7 mouse cellular contexts compared by ENCODE assay signal in the genomic region with DNA sequence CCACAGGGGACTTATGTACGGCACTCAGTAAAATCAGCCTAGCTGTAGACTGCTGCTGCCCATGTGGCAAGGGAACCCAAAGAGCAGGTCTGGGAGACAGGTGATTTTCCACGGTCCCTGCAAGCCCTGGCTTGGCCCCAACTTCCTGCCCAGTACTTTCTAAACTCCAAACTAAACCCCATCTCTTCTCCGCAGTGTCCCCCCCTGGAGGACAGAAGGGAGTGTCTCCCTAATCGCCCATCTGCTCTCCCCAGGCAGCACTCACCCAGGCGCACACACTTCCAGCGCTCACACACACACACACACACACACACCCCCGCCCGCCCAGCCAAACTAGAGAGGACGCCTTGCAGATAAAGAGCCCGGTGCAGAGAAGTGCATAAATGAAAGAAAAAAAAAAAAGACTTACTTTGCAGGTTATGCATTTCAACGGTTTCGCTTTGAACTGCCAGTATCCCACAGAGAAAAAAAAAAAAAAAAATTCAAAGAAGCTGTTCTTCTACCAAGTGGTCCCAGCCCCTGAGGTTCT.
DNase-seq lines count a peak whose midpoint lies in the region; ATAC-seq lines count a peak whose summit lies in the region.

No protein-coding gene starts in this region.

- H3K4me2 ChIP-seq in embryonic facial prominence, embryonic 12.5 days (replicated peaks): peak overlapping the region; percentile 87
- peak overlapping the region; percentile 60 for H3K4me2 ChIP-seq in kidney, embryonic 14.5 days (replicated peaks; ENCODE audit: low read depth, low read length)
- peak overlapping the region; percentile 77 for H3K4me2 ChIP-seq in limb, embryonic 15.5 days

- 0 out of 2 replicates have a peak, but pooled peaks cover 8% of the 10 kb centered on the region for H3K36me3 ChIP-seq in embryonic facial prominence, embryonic 12.5 days
- H3K36me3 ChIP-seq in heart, embryonic 10.5 days: peaks cover 8% of the 10 kb centered on the region; the same call in 1 of the 2 replicates
- H3K36me3 ChIP-seq in kidney, embryonic 14.5 days (ENCODE audit: control insufficient read depth, insufficient read depth, low read length): peaks cover 2% of the 10 kb centered on the region; the same call in 1 of the 2 replicates
- peaks cover 2% of the 10 kb centered on the region; the same call in 1 of the 2 replicates for H3K36me3 ChIP-seq in limb, embryonic 15.5 days

- peak; percentile 52 for DNase-seq in adrenal gland, postnatal 25 days
- DNase-seq in heart, embryonic 10.5 days (ENCODE audit: low spot score): peak; percentile 92
- peak; percentile 76 to 84 for DNase-seq in spleen, postnatal 36 days (ENCODE audit: low spot score in 2 of 2)

- H3K4me3 ChIP-seq in embryonic facial prominence, embryonic 12.5 days: peak overlapping the region; percentile 56
- peak overlapping the region; percentile 69 for H3K4me3 ChIP-seq in heart, embryonic 10.5 days
- peak overlapping the region; percentile 45 for H3K4me3 ChIP-seq in kidney, embryonic 14.5 days (ENCODE audit: low read length)
- peak overlapping the region; percentile 54 for H3K4me3 ChIP-seq in limb, embryonic 15.5 days

- H3K27me3 ChIP-seq in embryonic facial prominence, embryonic 12.5 days: no peaks in the 10 kb centered on the region
- no peaks in the 10 kb centered on the region for H3K27me3 ChIP-seq in heart, embryonic 10.5 days (ENCODE audit: insufficient read depth, poor library complexity, severe bottlenecking)
- no peaks in the 10 kb centered on the region for H3K27me3 ChIP-seq in kidney, embryonic 14.5 days (ENCODE audit: control insufficient read depth, insufficient read depth, low read length)
- H3K27me3 ChIP-seq in limb, embryonic 15.5 days: no peaks in the 10 kb centered on the region

- 0% methylated on average over 12 of the region's 12 CpGs for WGBS in embryonic facial prominence, embryonic 12.5 days
- WGBS in heart, embryonic 10.5 days: 1% methylated on average over 12 of the region's 12 CpGs
- under 1% methylated on average over 12 of the region's 12 CpGs for WGBS in kidney, embryonic 14.5 days
- WGBS in limb, embryonic 15.5 days: under 1% methylated on average over 12 of the region's 12 CpGs

- H3K9me3 ChIP-seq in embryonic facial prominence, embryonic 12.5 days: no peaks in the 10 kb centered on the region
- H3K9me3 ChIP-seq in heart, embryonic 10.5 days: no peaks in the 10 kb centered on the region
- no peaks in the 10 kb centered on the region for H3K9me3 ChIP-seq in kidney, embryonic 14.5 days (ENCODE audit: control insufficient read depth, low read length)
- H3K9me3 ChIP-seq in limb, embryonic 15.5 days: no peaks in the 10 kb centered on the region

- H3K4me1 ChIP-seq in embryonic facial prominence, embryonic 12.5 days: peaks cover 39% of the 10 kb centered on the region
- peaks cover 37% of the 10 kb centered on the region for H3K4me1 ChIP-seq in heart, embryonic 10.5 days
- peaks cover 22% of the 10 kb centered on the region for H3K4me1 ChIP-seq in kidney, embryonic 14.5 days (ENCODE audit: control insufficient read depth, insufficient read depth, low read length)
- H3K4me1 ChIP-seq in limb, embryonic 15.5 days: peaks cover 64% of the 10 kb centered on the region

- peak overlapping the region; percentile 62 for H3K9ac ChIP-seq in embryonic facial prominence, embryonic 12.5 days
- H3K9ac ChIP-seq in kidney, embryonic 14.5 days (ENCODE audit: low read depth, low read length): peak overlapping the region; percentile 65
- peak overlapping the region; percentile 47 for H3K9ac ChIP-seq in limb, embryonic 15.5 days

- H3K27ac ChIP-seq in embryonic facial prominence, embryonic 12.5 days: peak overlapping the region; percentile 76
- H3K27ac ChIP-seq in heart, embryonic 10.5 days: peak overlapping the region; percentile 88
- peak overlapping the region; percentile 63; the same call in 1 of the 2 replicates for H3K27ac ChIP-seq in kidney, embryonic 14.5 days (ENCODE audit: low read depth, low read length)
- peak overlapping the region; percentile 87 for H3K27ac ChIP-seq in limb, embryonic 15.5 days

- peak; percentile 64; the same call in 1 of the 2 replicates for ATAC-seq in embryonic facial prominence, embryonic 12.5 days (ENCODE audit: insufficient number of reproducible peaks, insufficient read depth, low FRiP score, low TSS enrichment)
- peak; percentile 66 for ATAC-seq in kidney, embryonic 14.5 days (ENCODE audit: low FRiP score, low TSS enrichment)
- 0 out of 2 replicates have a peak, but pooled peaks have one; percentile 52 for ATAC-seq in limb, embryonic 15.5 days (ENCODE audit: insufficient number of reproducible peaks, low FRiP score, low TSS enrichment, low read depth)
- ATAC-seq in monocyte, adult 5-6 weeks (replicated peaks; ENCODE audit: insufficient number of reproducible peaks, low FRiP score, low TSS enrichment, poor library complexity, severe bottlenecking): peak; percentile 33

Comparison
In these comparisons a context has a peak if more than half of its experiments do, and no peak if none do; other contexts are left out.
1. Peak in every context shown above with its lines: DNase-seq, ATAC-seq, H3K4me3 ChIP-seq and H3K27ac ChIP-seq.